26 mouse cellular contexts compared by ENCODE assay signal in the genomic region with DNA sequence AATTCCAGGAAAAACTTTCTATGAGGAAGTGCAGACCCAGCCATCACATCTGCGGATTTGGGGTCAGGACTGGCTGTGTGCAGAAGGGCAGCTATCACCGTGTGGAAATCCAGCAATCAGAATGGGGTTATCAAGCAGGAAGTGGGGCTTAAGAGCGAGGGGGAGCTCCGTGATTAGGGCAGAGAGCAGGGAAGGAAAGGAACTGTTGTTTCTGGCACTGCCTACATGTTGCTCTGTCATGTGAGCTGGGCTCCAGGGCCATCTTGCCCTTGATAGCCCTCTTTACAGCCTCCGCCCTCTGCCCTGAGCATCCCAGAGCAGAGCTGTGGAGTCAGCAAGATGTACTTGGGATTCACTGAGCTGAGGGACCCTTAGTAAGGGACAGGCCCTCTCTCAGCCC.
A peak's percentile ranks its signal among the peaks of the same experiment; 100 is the strongest.
DNase-seq lines count a peak whose midpoint lies in the region; ATAC-seq and TF ChIP-seq lines count a peak whose summit lies in the region.
"Had no signal": no experiment of that assay in that cellular context is flagged by ENCODE, and none has a peak within 500 bp of the region (broad histone marks: within the 10 kb centered on the region; RNA-seq: fewer than 3 reads in every experiment).

No protein-coding gene starts in this region.

- TF ChIP-seq CTCF in liver, postnatal 0 days (IDR thresholded peaks at IDR 0.05; ENCODE audit: low read depth), result no peak

- no peak overlapping the region for H3K4me2 ChIP-seq in heart, embryonic 11.5 days
- no peak overlapping the region for H3K4me2 ChIP-seq in heart, embryonic 16.5 days (ENCODE audit: low read depth, low read length)
- no peak overlapping the region for H3K4me2 ChIP-seq in liver, postnatal 0 days (ENCODE audit: low read depth, low read length)
- H3K4me2 ChIP-seq in liver, embryonic 12.5 days, result no peak overlapping the region
- no peak overlapping the region for H3K4me2 ChIP-seq in midbrain, embryonic 14.5 days (ENCODE audit: low read length)
- H3K4me2 ChIP-seq: limb, embryonic 12.5 days; liver, embryonic 13.5 days; midbrain, embryonic 15.5 days; neural tube, embryonic 15.5 days had no signal

- intact Hi-C loops in heart, postnatal 36 days (cut with DNase I), result loop anchor here (2.0 to 5.0 kb wide), 3 partner anchors 151 to 556 kb away; no protein-coding TSS in a partner anchor
- intact Hi-C loops in heart, postnatal 25 days (cut with DNase I), result loop anchor here (2.0 to 5.0 kb wide), 3 partner anchors 51 to 376 kb away; no protein-coding TSS in a partner anchor

- H3K9ac ChIP-seq in heart, embryonic 11.5 days (ENCODE audit: low read depth, low read length), result no peak overlapping the region
- H3K9ac ChIP-seq in heart, embryonic 16.5 days (ENCODE audit: low read length), result no peak overlapping the region
- no peak overlapping the region for H3K9ac ChIP-seq in liver, postnatal 0 days (replicated peaks)
- H3K9ac ChIP-seq in liver, embryonic 12.5 days, result no peak overlapping the region
- H3K9ac ChIP-seq in midbrain, embryonic 14.5 days (replicated peaks; ENCODE audit: low read length), result no peak overlapping the region
- H3K9ac ChIP-seq: limb, embryonic 12.5 days; liver, embryonic 13.5 days; midbrain, embryonic 15.5 days; neural tube, embryonic 15.5 days had no signal

- no peaks in the 10 kb centered on the region for H3K27me3 ChIP-seq in heart, embryonic 11.5 days (ENCODE audit: control insufficient read depth, insufficient read depth, low read length)
- no peaks in the 10 kb centered on the region for H3K27me3 ChIP-seq in heart, embryonic 16.5 days (ENCODE audit: control insufficient read depth, insufficient read depth, low read length)
- H3K27me3 ChIP-seq in liver, postnatal 0 days (ENCODE audit: insufficient read depth, low read length), result no peaks in the 10 kb centered on the region
- H3K27me3 ChIP-seq in liver, embryonic 12.5 days (replicated peaks), result no peaks in the 10 kb centered on the region
- no peaks in the 10 kb centered on the region for H3K27me3 ChIP-seq in midbrain, embryonic 14.5 days (ENCODE audit: control insufficient read depth, insufficient read depth, low read length)
- H3K27me3 ChIP-seq: limb, embryonic 12.5 days; liver, embryonic 13.5 days; midbrain, embryonic 15.5 days had no signal

- H3K4me3 ChIP-seq in heart, embryonic 11.5 days (ENCODE audit: low read depth, low read length), result no peak overlapping the region
- H3K4me3 ChIP-seq in heart, embryonic 16.5 days (ENCODE audit: low read length), result no peak overlapping the region
- H3K4me3 ChIP-seq in liver, postnatal 0 days (ENCODE audit: low read depth, low read length), result no peak overlapping the region
- no peak overlapping the region for H3K4me3 ChIP-seq in liver, embryonic 12.5 days
- H3K4me3 ChIP-seq in midbrain, embryonic 14.5 days (replicated peaks; ENCODE audit: low read depth, low read length), result no peak overlapping the region
- H3K4me3 ChIP-seq: erythroblast, embryonic 14.5 days; layer of hippocampus, adult 2 months; left cerebral cortex, adult 2 months; limb, embryonic 12.5 days; liver, embryonic 13.5 days; midbrain, embryonic 15.5 days; neural tube, embryonic 15.5 days had no signal

- H3K36me3 ChIP-seq in heart, embryonic 11.5 days (ENCODE audit: control insufficient read depth, insufficient read depth, low read length), result no peaks in the 10 kb centered on the region
- H3K36me3 ChIP-seq in heart, embryonic 16.5 days (ENCODE audit: control insufficient read depth, insufficient read depth), result no peaks in the 10 kb centered on the region
- H3K36me3 ChIP-seq in liver, postnatal 0 days (replicated peaks; ENCODE audit: insufficient read depth, low read length), result no peaks in the 10 kb centered on the region
- H3K36me3 ChIP-seq in liver, embryonic 12.5 days, result no peaks in the 10 kb centered on the region
- no peaks in the 10 kb centered on the region for H3K36me3 ChIP-seq in midbrain, embryonic 14.5 days (ENCODE audit: control insufficient read depth, insufficient read depth, low read length)
- H3K36me3 ChIP-seq: limb, embryonic 12.5 days; liver, embryonic 13.5 days; midbrain, embryonic 15.5 days; neural tube, embryonic 15.5 days had no signal

- H3K9me3 ChIP-seq in heart, embryonic 11.5 days (replicated peaks; ENCODE audit: control insufficient read depth, low read length), result no peaks in the 10 kb centered on the region
- H3K9me3 ChIP-seq in heart, embryonic 16.5 days (replicated peaks; ENCODE audit: control insufficient read depth, low read length), result no peaks in the 10 kb centered on the region
- no peaks in the 10 kb centered on the region for H3K9me3 ChIP-seq in liver, postnatal 0 days (ENCODE audit: low read length)
- no peaks in the 10 kb centered on the region for H3K9me3 ChIP-seq in liver, embryonic 12.5 days (replicated peaks)
- no peaks in the 10 kb centered on the region for H3K9me3 ChIP-seq in midbrain, embryonic 14.5 days (ENCODE audit: control insufficient read depth, low read length)
- H3K9me3 ChIP-seq: limb, embryonic 12.5 days; liver, embryonic 13.5 days; midbrain, embryonic 15.5 days; neural tube, embryonic 15.5 days had no signal

- H3K4me1 ChIP-seq in heart, embryonic 11.5 days (ENCODE audit: control insufficient read depth, insufficient read depth, low read length), result peaks cover 12% of the 10 kb centered on the region
- H3K4me1 ChIP-seq in heart, embryonic 16.5 days (ENCODE audit: control insufficient read depth, insufficient read depth, low read length), result peaks cover 16% of the 10 kb centered on the region
- H3K4me1 ChIP-seq in liver, postnatal 0 days (ENCODE audit: insufficient read depth), result peaks cover 10% of the 10 kb centered on the region; the same call in 1 of the 2 replicates
- H3K4me1 ChIP-seq in liver, embryonic 12.5 days, result peaks cover 13% of the 10 kb centered on the region; the same call in 1 of the 2 replicates
- no peaks in the 10 kb centered on the region for H3K4me1 ChIP-seq in midbrain, embryonic 14.5 days (ENCODE audit: control insufficient read depth, insufficient read depth, low read length)
- H3K4me1 ChIP-seq: midbrain, embryonic 15.5 days had no signal

- DNase-seq in heart, postnatal 36 days, result no peak
- no peak for DNase-seq in heart, postnatal 25 days (ENCODE audit: low spot score)
- no peak for DNase-seq in liver, postnatal 0 days
- no peak for DNase-seq in midbrain, embryonic 14.5 days
- DNase-seq: adrenal gland, postnatal 14 days; cerebellum, adult 18-20 months; cerebellum, postnatal 10 days; kidney, postnatal 36 days; liver, embryonic 13.5 days; lung, adult 2 months; lung, postnatal 10 days; retina, postnatal 1 day; right cerebral cortex, postnatal 14 days; thymus, postnatal 25 days had no signal

- WGBS in heart, embryonic 11.5 days (ENCODE audit: insufficient replicate concordance), result 31% methylated on average over 5 of the region's 5 CpGs
- 35% methylated on average over 5 of the region's 5 CpGs for WGBS in heart, embryonic 16.5 days
- 48% methylated on average over 5 of the region's 5 CpGs for WGBS in liver, postnatal 0 days (ENCODE audit: insufficient replicate concordance)
- 24% methylated on average over 5 of the region's 5 CpGs for WGBS in liver, embryonic 12.5 days (ENCODE audit: insufficient replicate concordance)
- WGBS in midbrain, embryonic 14.5 days, result 81% methylated on average over 5 of the region's 5 CpGs

- no peak for TF ChIP-seq EP300 in liver, postnatal 0 days (IDR thresholded peaks at IDR 0.05; ENCODE audit: low read depth)

- peak; percentile 42; the same call in 1 of the 2 replicates for ATAC-seq in heart, embryonic 11.5 days (replicated peaks; ENCODE audit: insufficient number of reproducible peaks, low FRiP score, low TSS enrichment)
- peak; percentile 47 for ATAC-seq in heart, embryonic 16.5 days (replicated peaks; ENCODE audit: extremely low read depth, insufficient read depth, low FRiP score)
- ATAC-seq in liver, postnatal 0 days, result no peak
- ATAC-seq in liver, embryonic 12.5 days, result no peak
- no peak for ATAC-seq in midbrain, embryonic 14.5 days (ENCODE audit: low FRiP score, low TSS enrichment)
- ATAC-seq: CD4-positive, CD25-positive, alpha-beta regulatory T cell, adult 4 months; forebrain, embryonic 16.5 days; hindbrain, embryonic 16.5 days; midbrain, embryonic 15.5 days had no signal

- H3K27ac ChIP-seq in heart, embryonic 11.5 days (ENCODE audit: low read depth, low read length), result no peak overlapping the region
- 0 out of 2 replicates have a peak overlapping the region, but pooled peaks have one; percentile 2 for H3K27ac ChIP-seq in heart, embryonic 16.5 days (ENCODE audit: low read length)
- 0 out of 2 replicates have a peak overlapping the region, but pooled peaks have one; percentile 12 for H3K27ac ChIP-seq in liver, postnatal 0 days (ENCODE audit: low read depth)
- no peak overlapping the region for H3K27ac ChIP-seq in liver, embryonic 12.5 days
- no peak overlapping the region for H3K27ac ChIP-seq in midbrain, embryonic 14.5 days (replicated peaks; ENCODE audit: low read depth, low read length)
- H3K27ac ChIP-seq: layer of hippocampus, adult 2 months; left cerebral cortex, adult 2 months; limb, embryonic 12.5 days; liver, embryonic 13.5 days; midbrain, embryonic 15.5 days; neural tube, embryonic 15.5 days had no signal

Comparison
In these comparisons a context has a peak if more than half of its experiments do, and no peak if none do; other contexts are left out.
1. H3K27ac ChIP-seq: peak in heart, embryonic 16.5 days (single experiment) and liver, postnatal 0 days (single experiment); none in heart, embryonic 11.5 days (single experiment), liver, embryonic 12.5 days (single experiment) and midbrain, embryonic 14.5 days (single experiment).
2. ATAC-seq: peak in heart, embryonic 11.5 days (single experiment) and heart, embryonic 16.5 days (single experiment); none in liver, postnatal 0 days (single experiment), liver, embryonic 12.5 days (single experiment) and midbrain, embryonic 14.5 days (single experiment).